Mouse (Mus musculus) liver, embryonic 14.5 days (tissue): ENCODE measurements around the gene Tgfbr3l.

ENCODE experiments used
- CTCF ChIP-seq: IDR thresholded peaks from 2 replicates; pipeline ENCODE4 v1.5.1; 2016; ENCODE audit warnings: antibody characterized with exemption, low read depth, control low read depth
- EP300 ChIP-seq: IDR thresholded peaks from 2 replicates; pipeline ENCODE4 v1.6.1; 2016; ENCODE audit warnings: antibody characterized with exemption, low read depth

GRCm38 (mm10) chr8:4259805-4260170, 11.8 kb downstream of the Tgfbr3l start:
- TF ChIP-seq CTCF (no peak), EP300 (no peak)
